Mouse (Mus musculus) embryonic facial prominence, embryonic 14.5 days (tissue): ENCODE measurements around the gene Dnajc6. TPM values are rescaled to one million over a fixed set of nuclear protein-coding genes. Genes with fewer than 3 reads are reported as not detected.

Experiments
- ATAC-seq: fragments of 200-750 bp; cut with Nextera tagmentation; 2 replicates; pipeline ENCODE4 v1.8.0; 2017; ENCODE audit warnings: low read depth, moderate number of reproducible peaks, moderate TSS enrichment
- DNase-seq: peaks from one replicate; pipeline ENCODE4 v3.0.0-alpha.2; 2015; ENCODE audit warnings: low spot score
- H3K27ac ChIP-seq: fragments of 300-500 bp; sonication (generic); replicated peaks from 2 replicates; pipeline ENCODE4 v1.5.1; 2014; ENCODE audit warnings: low read depth, mild to moderate bottlenecking, low read length, moderate library complexity
- H3K27me3 ChIP-seq: fragments of 300-500 bp; sonication (generic); replicated peaks from 2 replicates; pipeline ENCODE4 v1.6.1; 2014; ENCODE audit warnings: low read length; ENCODE audit not compliant: control insufficient read depth, insufficient read depth
- H3K36me3 ChIP-seq: fragments of 300-500 bp; sonication (generic); 2 replicates; pipeline ENCODE4 v1.6.1; 2014; ENCODE audit warnings: low read length, mixed read lengths; ENCODE audit not compliant: control insufficient read depth, insufficient read depth
- H3K4me1 ChIP-seq: fragments of 300-500 bp; sonication (generic); 2 replicates; pipeline ENCODE4 v1.6.1; 2014; ENCODE audit warnings: antibody characterized with exemption, low read length; ENCODE audit not compliant: control insufficient read depth, insufficient read depth
- H3K4me2 ChIP-seq: fragments of 300-500 bp; sonication (generic); 2 replicates; pipeline ENCODE4 v1.6.1; 2014; ENCODE audit warnings: low read depth, mild to moderate bottlenecking, low read length, moderate library complexity, mixed read lengths
- H3K4me3 ChIP-seq: fragments of 300-500 bp; sonication (generic); 2 replicates; pipeline ENCODE4 v1.5.1; 2014; ENCODE audit warnings: low read depth, mild to moderate bottlenecking, low read length
- H3K9ac ChIP-seq: fragments of 300-500 bp; sonication (generic); 2 replicates; pipeline ENCODE4 v1.6.1; 2014; ENCODE audit warnings: low read depth, mild to moderate bottlenecking, low read length, moderate library complexity, mixed read lengths
- H3K9me3 ChIP-seq: fragments of 300-500 bp; sonication (generic); 2 replicates; pipeline ENCODE4 v1.6.1; 2016; ENCODE audit warnings: low read length; ENCODE audit not compliant: control insufficient read depth
- WGBS: fragments of 180-500 bp; shearing (Covaris S2); extraction: QIAGEN DNeasy Blood & Tissue Kit; methylation state at CpG from one replicate; pipeline ENCODE4 v1.1.7; 2014; 5-methylcytosine and 5-hydroxymethylcytosine counted together
- polyA plus RNA-seq: library from polyadenylated mRNA; unstranded; fragments of >200 nt; fragmentation: Nextera tagmentation; extraction: Ambion mirVana; gene quantifications from 2 replicates; pipeline ENCODE4 v1.2.1, GENCODE M21; 2014

Gene Dnajc6
- polyA plus RNA-seq, 1 experiment from 2014 or later = 4.4 TPM

GRCm38 (mm10) chr4:101584524-101585454 lies 88.3 kb downstream of the Dnajc6 start:
- no peaks in the 10 kb centered on the region for H3K4me1 ChIP-seq
- H3K27ac ChIP-seq = no peak overlapping the region
- H3K4me3 ChIP-seq = no peak overlapping the region
- ATAC-seq (no peak), DNase-seq (peak; percentile 9)
- no peaks in the 10 kb centered on the region for H3K27me3 ChIP-seq
- H3K9me3 ChIP-seq = no peaks in the 10 kb centered on the region
- no peak overlapping the region for H3K4me2 ChIP-seq
- WGBS = 61% methylated on average over 19 of the region's 19 CpGs
- H3K9ac ChIP-seq = no peak overlapping the region
- no peaks in the 10 kb centered on the region for H3K36me3 ChIP-seq

GRCm38 (mm10) chr4:101585455-101586184 lies 89.2 kb downstream of the Dnajc6 start:
- Histone ChIP-seq H3K9ac (no peak overlapping the region), H3K4me2 (no peak overlapping the region), H3K9me3 (no peaks in the 10 kb centered on the region), H3K27me3 (no peaks in the 10 kb centered on the region), H3K4me1 (no peaks in the 10 kb centered on the region), H3K4me3 (no peak overlapping the region), H3K36me3 (no peaks in the 10 kb centered on the region), H3K27ac (no peak overlapping the region)
- ATAC-seq = peak; percentile 84
- 57% methylated on average over 8 of the region's 8 CpGs for WGBS
- DNase-seq = peak; percentile 22

DNA sequence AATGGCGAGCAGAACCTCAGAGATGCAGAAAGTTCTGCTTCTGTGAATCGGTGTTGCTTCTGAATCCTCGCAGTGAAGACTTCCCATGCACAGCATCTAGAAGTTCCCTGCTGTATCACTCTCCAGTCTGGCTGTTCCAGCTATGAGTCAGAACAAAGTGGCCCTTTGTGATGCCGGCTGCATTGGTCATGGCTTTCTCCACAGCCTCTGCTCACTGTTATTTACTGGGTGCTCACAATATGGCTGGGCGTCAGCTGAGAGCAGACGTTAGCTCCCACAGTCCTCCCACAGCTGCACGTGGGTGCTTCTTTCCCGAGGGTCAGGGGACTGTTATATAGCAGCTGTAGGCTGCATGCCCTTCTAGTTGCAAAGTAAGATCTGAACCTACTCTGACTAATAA lies 92.5 kb downstream of the Dnajc6 start:
- no peak overlapping the region for H3K4me2 ChIP-seq
- H3K36me3 ChIP-seq = no peaks in the 10 kb centered on the region
- H3K27ac ChIP-seq = no peak overlapping the region
- H3K9ac ChIP-seq = no peak overlapping the region
- H3K27me3 ChIP-seq = no peaks in the 10 kb centered on the region
- no peaks in the 10 kb centered on the region for H3K9me3 ChIP-seq
- DNase-seq (no peak), ATAC-seq (no peak)
- H3K4me1 ChIP-seq = no peaks in the 10 kb centered on the region
- WGBS = 43% methylated on average over 8 of the region's 8 CpGs
- H3K4me3 ChIP-seq = no peak overlapping the region

GRCm38 (mm10) chr4:101589771-101590170 lies 93.3 kb downstream of the Dnajc6 start:
- 92% methylated on average over 3 of the region's 3 CpGs for WGBS

DNA sequence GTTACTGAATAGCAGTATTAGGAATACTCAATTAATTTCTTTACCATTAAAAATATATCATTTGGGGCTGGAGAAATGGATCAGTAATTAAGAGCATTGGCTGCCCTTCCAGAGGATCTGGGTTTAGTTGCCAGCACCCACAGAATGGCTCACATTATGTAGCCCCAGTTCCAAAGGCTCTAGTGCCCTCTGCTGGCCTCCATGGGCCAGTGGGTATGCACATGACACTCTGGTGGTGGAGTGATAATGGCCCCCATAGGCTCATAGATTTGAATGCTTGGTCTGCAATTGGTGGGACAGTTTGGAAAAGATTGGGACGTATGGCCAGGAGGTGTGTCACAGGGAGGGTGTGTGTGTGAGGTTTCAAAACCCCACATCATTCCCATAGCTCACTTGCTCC lies 95.0 kb downstream of the Dnajc6 start:
- Histone ChIP-seq H3K27me3 (no peaks in the 10 kb centered on the region), H3K4me3 (no peak overlapping the region), H3K4me2 (no peak overlapping the region), H3K9ac (no peak overlapping the region), H3K4me1 (no peaks in the 10 kb centered on the region), H3K36me3 (no peaks in the 10 kb centered on the region), H3K9me3 (no peaks in the 10 kb centered on the region), H3K27ac (no peak overlapping the region)
- 100% methylated on average over 1 of the region's 1 CpGs for WGBS
- DNase-seq = no peak
- ATAC-seq = no peak

More at GRCm38 (mm10) chr4:101589771-101590170, 93.3 kb downstream of the Dnajc6 start:
- Histone ChIP-seq H3K9ac (no peak overlapping the region), H3K4me3 (no peak overlapping the region), H3K27me3 (no peaks in the 10 kb centered on the region), H3K27ac (no peak overlapping the region), H3K4me2 (no peak overlapping the region), H3K4me1 (no peaks in the 10 kb centered on the region), H3K9me3 (no peaks in the 10 kb centered on the region), H3K36me3 (no peaks in the 10 kb centered on the region)
- no peak for DNase-seq
- no peak for ATAC-seq

- Histone ChIP-seq H3K27me3 (no peaks in the 10 kb centered on the region), H3K4me2 (no peak overlapping the region), H3K36me3 (no peaks in the 10 kb centered on the region), H3K9ac (no peak overlapping the region), H3K27ac (no peak overlapping the region), H3K4me3 (no peak overlapping the region), H3K9me3 (no peaks in the 10 kb centered on the region), H3K4me1 (no peaks in the 10 kb centered on the region)
- no peak for DNase-seq
- WGBS = 83% methylated on average over 3 of the region's 3 CpGs
- no peak for ATAC-seq
These were observed 96.0 kb downstream of the Dnajc6 start for GRCm38 (mm10) chr4:101592466-101592865.

- H3K9me3 ChIP-seq = no peaks in the 10 kb centered on the region
- DNase-seq (peak; percentile 37), ATAC-seq (no peak)
- no peak overlapping the region for H3K27ac ChIP-seq
- no peaks in the 10 kb centered on the region for H3K36me3 ChIP-seq
- no peaks in the 10 kb centered on the region for H3K27me3 ChIP-seq
- no peaks in the 10 kb centered on the region for H3K4me1 ChIP-seq
- H3K4me3 ChIP-seq = no peak overlapping the region
- H3K4me2 ChIP-seq = no peak overlapping the region
- H3K9ac ChIP-seq = no peak overlapping the region
These were observed 105.3 kb downstream of the Dnajc6 start for GRCm38 (mm10) chr4:101601758-101602157.

DNA sequence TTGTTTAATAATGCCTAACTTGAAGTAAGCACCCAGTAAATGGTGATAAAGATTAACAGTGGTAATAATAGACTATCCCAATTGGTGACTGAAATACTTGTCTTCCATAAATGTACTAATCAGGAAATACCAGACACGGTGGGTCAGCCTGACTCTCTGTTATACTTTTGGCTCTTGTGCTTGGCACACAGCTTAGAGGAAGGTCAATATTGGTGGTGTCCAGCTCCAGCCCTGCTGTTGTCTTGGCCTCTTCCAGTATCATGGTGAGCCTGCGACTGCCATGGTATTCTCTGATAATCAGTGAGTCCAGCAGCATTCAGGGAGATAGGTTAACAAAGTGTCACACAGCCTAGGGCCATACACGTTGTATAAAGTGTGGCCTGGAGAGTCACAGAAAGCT lies 107.2 kb downstream of the Dnajc6 start:
- ATAC-seq (no peak), DNase-seq (no peak)
- 75% methylated on average over 3 of the region's 3 CpGs for WGBS
- Histone ChIP-seq H3K4me1 (0 out of 2 replicates have a peak, but pooled peaks cover 6% of the 10 kb centered on the region), H3K9me3 (no peaks in the 10 kb centered on the region), H3K9ac (no peak overlapping the region), H3K27ac (no peak overlapping the region), H3K36me3 (no peaks in the 10 kb centered on the region), H3K4me2 (no peak overlapping the region), H3K27me3 (no peaks in the 10 kb centered on the region), H3K4me3 (no peak overlapping the region)
